Mouse (Mus musculus) CH12.LX (cell line): ENCODE measurements around the gene Wbp1l. TPM values are rescaled to one million over a fixed set of nuclear protein-coding genes. Genes with fewer than 3 reads are reported as not detected.

Source experiments
- DNase-seq: peaks from one replicate; pipeline ENCODE4 v3.0.0-alpha.2; 2013; ENCODE audit errors: extremely low read depth
- H3K27ac ChIP-seq: 2 replicates; pipeline ENCODE4 v1.5.1; 2012; ENCODE audit warnings: low read depth, mild to moderate bottlenecking, control low read depth, moderate library complexity; ENCODE audit not compliant: insufficient read depth
- H3K27me3 ChIP-seq: replicated peaks from 2 replicates; pipeline ENCODE3; 2012; ENCODE audit warnings: inconsistent platforms
- H3K36me3 ChIP-seq, 2 experiments: replicated peaks in 1 of 2; 2 replicates each; pipeline versions ENCODE3 to v1.6.1; 2012; ENCODE audit warnings: inconsistent platforms in 1 of 2, low read length in 1 of 2, mild to moderate bottlenecking in 1 of 2, mixed read lengths in 1 of 2, moderate library complexity in 1 of 2; ENCODE audit not compliant: control insufficient read depth in 1 of 2, insufficient read depth in 1 of 2
- H3K4me1 ChIP-seq, 2 experiments: 2 replicates each; pipeline ENCODE4 v1.6.1; 2012; ENCODE audit warnings: inconsistent platforms in 1 of 2, moderate library complexity in 1 of 2; ENCODE audit not compliant: insufficient read depth in 2 of 2, control insufficient read depth in 1 of 2
- H3K4me2 ChIP-seq: 2 replicates; pipeline ENCODE4 v1.6.1; 2012; ENCODE audit warnings: low read depth, mild to moderate bottlenecking, control low read depth; ENCODE audit not compliant: poor library complexity, insufficient read depth, severe bottlenecking
- H3K4me3 ChIP-seq, 3 experiments: fragments of 150-350 bp in 1 of 3; sonication (generic) in 1 of 3; replicated peaks in 1 of 3; 2 replicates each; pipeline versions ENCODE3 to v1.5.1; 2011 to 2012; ENCODE audit warnings: low read depth in 2 of 3, low read length in 2 of 3, mild to moderate bottlenecking in 2 of 3, moderate library complexity in 2 of 3, control low read depth in 1 of 3, improper control_type of control experiment in 1 of 3, inconsistent platforms in 1 of 3, mixed read lengths in 1 of 3; ENCODE audit not compliant: poor library complexity in 1 of 3
- H3K79me2 ChIP-seq: replicated peaks from 2 replicates; pipeline ENCODE4 v1.6.1; 2012; ENCODE audit warnings: mild to moderate bottlenecking, moderate library complexity; ENCODE audit not compliant: control insufficient read depth, poor library complexity, insufficient read depth, severe bottlenecking; ENCODE audit errors: extremely low read depth
- H3K9ac ChIP-seq: 2 replicates; pipeline ENCODE4 v1.6.1; 2012; ENCODE audit warnings: low read depth, mild to moderate bottlenecking, control low read depth, moderate library complexity; ENCODE audit not compliant: insufficient read depth
- H3K9me3 ChIP-seq: replicated peaks from 2 replicates; pipeline ENCODE3; 2012; ENCODE audit warnings: low read length, inconsistent platforms, mixed read lengths
- CHD2 ChIP-seq: IDR thresholded peaks from 2 replicates; pipeline ENCODE4 v1.6.1; 2011; ENCODE audit warnings: low read length, improper control_type of control experiment
- CTCF ChIP-seq, 2 experiments: IDR thresholded peaks in 1 of 2; conservative IDR thresholded peaks in 1 of 2; 2 replicates each; pipeline ENCODE4 v1.5.1; 2011 to 2012; ENCODE audit warnings: low read depth in 2 of 2, low read length in 2 of 2, improper control_type of control experiment in 1 of 2, inconsistent platforms in 1 of 2, mild to moderate bottlenecking in 1 of 2, moderate library complexity in 1 of 2
- E2F4 ChIP-seq: IDR thresholded peaks from 2 replicates; pipeline ENCODE4 v1.6.1; 2011; ENCODE audit warnings: low read depth, low read length, improper control_type of control experiment; ENCODE audit not compliant: insufficient replicate concordance
- EP300 ChIP-seq: IDR thresholded peaks from 2 replicates; pipeline ENCODE4 v1.6.1; 2011; ENCODE audit warnings: low read length, improper control_type of control experiment
- ETS1 ChIP-seq: conservative IDR thresholded peaks from 2 replicates; pipeline ENCODE4 v1.6.1; 2012; ENCODE audit warnings: low read depth, mild to moderate bottlenecking, inconsistent platforms, low read length, improper control_type of control experiment, moderate library complexity
- HCFC1 ChIP-seq: IDR thresholded peaks from 2 replicates; pipeline ENCODE4 v1.6.1; 2012; ENCODE audit warnings: low read depth, mild to moderate bottlenecking, inconsistent platforms, low read length, improper control_type of control experiment
- IRF4 ChIP-seq: IDR thresholded peaks from 2 replicates; pipeline ENCODE4 v1.6.1; 2014; ENCODE audit warnings: low read depth, mild to moderate bottlenecking, inconsistent platforms, low read length, improper control_type of control experiment
- JUN ChIP-seq: IDR thresholded peaks from 2 replicates; pipeline ENCODE4 v1.6.1; 2011; ENCODE audit warnings: low read depth, mild to moderate bottlenecking, low read length, improper control_type of control experiment, moderate library complexity; ENCODE audit not compliant: insufficient read depth
- JUND ChIP-seq: conservative IDR thresholded peaks from 2 replicates; pipeline ENCODE4 v1.6.1; 2011; ENCODE audit warnings: low read depth, low read length, improper control_type of control experiment
- MAX ChIP-seq: IDR thresholded peaks from 2 replicates; pipeline ENCODE4 v1.6.1; 2011; ENCODE audit warnings: low read length, improper control_type of control experiment
- MAZ ChIP-seq: IDR thresholded peaks from 2 replicates; pipeline ENCODE4 v1.6.1; 2012; ENCODE audit warnings: low read depth, mild to moderate bottlenecking, inconsistent platforms, low read length, improper control_type of control experiment, moderate library complexity
- MEF2A ChIP-seq: IDR thresholded peaks from 2 replicates; pipeline ENCODE4 v1.6.1; 2014; ENCODE audit warnings: low read depth, mild to moderate bottlenecking, inconsistent platforms, low read length, improper control_type of control experiment, borderline replicate concordance
- MXI1 ChIP-seq: IDR thresholded peaks from 2 replicates; pipeline ENCODE4 v1.6.1; 2011; ENCODE audit warnings: mild to moderate bottlenecking, low read depth, low read length, improper control_type of control experiment
- MYC ChIP-seq: IDR thresholded peaks from 2 replicates; pipeline ENCODE4 v1.6.1; 2011; ENCODE audit warnings: low read depth, mild to moderate bottlenecking, improper control_type of control experiment, low read length
- NELFE ChIP-seq: IDR thresholded peaks from 2 replicates; pipeline ENCODE4 v1.6.1; 2011; ENCODE audit warnings: low read depth, low read length, improper control_type of control experiment
- NRF1 ChIP-seq: IDR thresholded peaks from 2 replicates; pipeline ENCODE4 v1.6.1; 2014; ENCODE audit warnings: low read depth, mild to moderate bottlenecking, inconsistent platforms, low read length, improper control_type of control experiment, moderate library complexity
- PAX5 ChIP-seq: IDR thresholded peaks from 2 replicates; pipeline ENCODE4 v1.6.1; 2012; ENCODE audit warnings: low read length, inconsistent platforms, mixed read lengths
- POLR2A ChIP-seq: IDR thresholded peaks from 2 replicates; pipeline ENCODE4 v1.6.1; 2011; ENCODE audit warnings: low read depth, mild to moderate bottlenecking, improper control_type of control experiment, low read length
- POLR2AphosphoS2 ChIP-seq: IDR thresholded peaks from 2 replicates; pipeline ENCODE4 v1.6.1; 2011; ENCODE audit warnings: low read depth, low read length, improper control_type of control experiment
- SMC3 ChIP-seq: IDR thresholded peaks from 2 replicates; pipeline ENCODE4 v1.6.1; 2011; ENCODE audit warnings: low read depth, low read length, improper control_type of control experiment
- TCF12 ChIP-seq: IDR thresholded peaks from 2 replicates; pipeline ENCODE4 v1.6.1; 2014; ENCODE audit warnings: low read depth, mild to moderate bottlenecking, inconsistent platforms, low read length, improper control_type of control experiment
- USF2 ChIP-seq: conservative IDR thresholded peaks from 2 replicates; pipeline ENCODE4 v1.6.1; 2011; ENCODE audit warnings: low read depth, low read length, improper control_type of control experiment
- ZC3H11A ChIP-seq: IDR thresholded peaks from 2 replicates; pipeline ENCODE4 v1.6.1; 2012; ENCODE audit warnings: low read depth, mild to moderate bottlenecking, inconsistent platforms, low read length, improper control_type of control experiment
- ZKSCAN1 ChIP-seq: IDR thresholded peaks from 2 replicates; pipeline ENCODE4 v1.6.1; 2012; ENCODE audit warnings: low read depth, inconsistent platforms, low read length, improper control_type of control experiment, borderline replicate concordance
- dilution Hi-C: fragments of 300-500 bp; cut with MboI; formaldehyde crosslinking; loops from 2 replicates; pipeline ENCODE4 v1.14.3; 2020; ENCODE audit warnings: low sequenced_read_pairs; ENCODE audit not compliant: extremely low pct_unique_long_range_greater_than_20kb, extremely low pct_ligation_motif_present
- in situ Hi-C: fragments of 300-500 bp; cut with MboI; formaldehyde crosslinking; loops from 3 replicates; pipeline ENCODE4 v1.14.3; 2019; ENCODE audit warnings: low sequenced_read_pairs, low pct_ligation_motif_present, low pct_unique_long_range_greater_than_20kb, mixed read lengths
- polyA plus RNA-seq: library from polyadenylated mRNA; unstranded; fragments of >175 nt; gene quantifications from 2 replicates; pipeline ENCODE4 v1.2.1, GENCODE M21; 2012; ENCODE audit warnings: low read depth; ENCODE audit not compliant: insufficient read length
- total RNA-seq, 2 experiments: library from RNA; depleted of rRNA; stranded (reverse); fragments of 300-350 nt in 1 of 2; fragments of >200 nt in 1 of 2; gene quantifications; 2 replicates each; pipeline ENCODE4 v1.2.3; 2012 to 2014

Wbp1l gene
- total and polyA plus RNA-seq, 3 experiments: 11.6 to 23.5 (median 17.4) TPM

GRCm38 (mm10) chr19:46608158-46608557, 9.3 kb downstream of the Wbp1l start:
- Histone ChIP-seq H3K36me3 (peaks cover 25 to 81% of the 10 kb centered on the region in 2 experiments), H3K4me3 (no peak overlapping the region), H3K79me2 (peaks cover 24% of the 10 kb centered on the region), H3K9me3 (no peaks in the 10 kb centered on the region), H3K4me2 (no peak overlapping the region), H3K4me1 (peaks cover 27 to 49% of the 10 kb centered on the region in 2 experiments), H3K9ac (no peak overlapping the region), H3K27me3 (no peaks in the 10 kb centered on the region), H3K27ac (no peak overlapping the region)
- DNase-seq: no peak
- dilution Hi-C loops (no loop called here), in situ Hi-C loops (no loop called here)
- no peak for TF ChIP-seq USF2
- no peak for TF ChIP-seq ETS1
- no peak for TF ChIP-seq NRF1
- no peak for TF ChIP-seq JUND
- peak; percentile 54; the same call in 1 of the 2 replicates for TF ChIP-seq ZKSCAN1
- TF ChIP-seq MYC: no peak

DNA sequence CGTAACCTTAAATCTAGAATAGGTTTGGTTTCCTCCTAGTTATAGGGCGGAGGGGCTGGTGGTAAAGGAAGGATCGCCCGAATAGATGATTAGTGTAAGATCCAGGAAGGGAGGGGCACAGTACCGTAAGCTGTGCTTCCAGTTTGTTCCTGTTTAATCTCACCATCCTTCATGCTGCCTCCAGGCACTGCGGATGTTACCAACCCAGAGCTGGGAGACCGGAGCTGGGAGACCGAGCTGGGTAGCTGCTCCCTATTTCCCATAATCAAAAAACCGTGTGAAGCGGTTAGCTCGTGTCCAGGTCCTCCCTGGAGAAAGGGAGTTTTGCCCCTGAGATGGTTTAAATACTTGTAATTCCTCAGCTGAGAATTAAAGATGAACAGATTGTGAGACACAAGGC, 17.5 kb downstream of the Wbp1l start:
- Histone ChIP-seq H3K4me2 (no peak overlapping the region), H3K27ac (no peak overlapping the region), H3K9ac (no peak overlapping the region), H3K79me2 (no peaks in the 10 kb centered on the region; the same call in none of the 2 replicates), H3K4me1 (peaks cover 0 to 13% of the 10 kb centered on the region in 2 experiments; a peak in 1 of 4 replicates), H3K27me3 (no peaks in the 10 kb centered on the region), H3K9me3 (no peaks in the 10 kb centered on the region), H3K4me3 (no peak overlapping the region), H3K36me3 (peaks cover 25 to 94% of the 10 kb centered on the region in 2 experiments)
- TF ChIP-seq PAX5 (no peak), JUN (no peak), JUND (no peak), CTCF (conservative IDR thresholded peaks at IDR 0.05 in 1 of 2, IDR thresholded peaks at IDR 0.05 in 1 of 2; ENCODE audit: low read depth in 2 of 2, low read length in 2 of 2) (no peak), ZC3H11A (no peak), SMC3 (no peak), MAZ (no peak), MAX (no peak), MXI1 (no peak), POLR2A (no peak), IRF4 (no peak), TCF12 (no peak), MEF2A (no peak), HCFC1 (no peak), CHD2 (no peak), E2F4 (no peak), NELFE (no peak), POLR2AphosphoS2 (no peak), EP300 (no peak), ZKSCAN1 (no peak)
- in situ Hi-C loops: no loop called here
- dilution Hi-C loops: no loop called here
- DNase-seq: no peak
